Mouse (Mus musculus) kidney, adult 10 weeks (tissue): ENCODE data around the gene Klk15. TPM values are rescaled to one million over a fixed set of nuclear protein-coding genes. Genes with fewer than 3 reads are reported as not detected.

Experiments
- polyA plus RNA-seq: library from polyadenylated mRNA; stranded (reverse); fragments of 350-450 nt; fragmentation: Illumina TruSeq; extraction: RNeasy Lipid Tissue Mini Kit (QIAGEN cat#74804); gene quantifications from one replicate; pipeline ENCODE4 v1.2.3, GENCODE M21; 2014; ENCODE audit warnings: low read depth, low replicate concordance

Klk15 gene
- polyA plus RNA-seq, result not detected

DNA sequence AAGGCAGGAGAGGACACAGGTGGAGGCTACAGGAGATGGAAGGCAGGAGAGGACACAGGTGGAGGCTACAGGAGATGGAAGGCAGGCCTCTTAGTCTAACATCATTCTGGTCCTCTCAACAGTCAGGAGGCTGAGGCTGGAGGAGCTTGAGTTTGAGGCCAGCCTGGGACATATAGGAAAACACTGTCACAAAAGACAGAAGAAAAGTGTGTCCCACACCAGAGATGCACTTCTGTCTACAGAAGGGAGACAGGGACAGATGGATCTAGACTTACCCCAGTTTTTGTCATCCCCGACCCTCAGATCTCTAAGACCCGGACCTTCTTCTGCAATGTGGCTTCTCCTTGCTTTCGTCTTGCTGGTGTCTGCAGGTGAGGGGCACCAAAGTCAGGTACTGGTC, at the start of gene Klk15:
Gene Klk15, plus strand, starts transcription at position 301 of the 400 bp plus-strand sequence.

DNA sequence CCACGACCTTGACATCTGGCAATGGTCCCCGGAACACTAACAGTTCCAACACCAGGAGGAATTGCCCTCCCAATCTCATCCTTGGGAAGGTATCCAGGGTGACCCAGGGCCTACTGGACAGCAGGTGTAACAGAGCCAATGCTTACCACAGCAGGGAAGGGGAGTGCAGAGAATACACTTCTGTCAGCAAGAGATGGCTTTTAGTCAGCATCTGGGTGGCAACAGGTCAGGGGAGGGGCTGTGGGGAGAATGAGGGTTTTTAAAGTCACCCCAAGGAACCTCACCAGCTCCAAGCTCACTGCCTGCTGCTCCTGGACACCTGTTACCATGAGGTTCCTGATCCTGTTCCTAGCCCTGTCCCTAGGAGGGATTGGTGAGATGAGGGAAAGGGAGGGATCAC, 16.8 kb downstream of the Klk15 start, which contains the start of gene Klk1b8:
Gene Klk1b8, plus strand, starts transcription at position 301 of the 400 bp plus-strand sequence.

DNA sequence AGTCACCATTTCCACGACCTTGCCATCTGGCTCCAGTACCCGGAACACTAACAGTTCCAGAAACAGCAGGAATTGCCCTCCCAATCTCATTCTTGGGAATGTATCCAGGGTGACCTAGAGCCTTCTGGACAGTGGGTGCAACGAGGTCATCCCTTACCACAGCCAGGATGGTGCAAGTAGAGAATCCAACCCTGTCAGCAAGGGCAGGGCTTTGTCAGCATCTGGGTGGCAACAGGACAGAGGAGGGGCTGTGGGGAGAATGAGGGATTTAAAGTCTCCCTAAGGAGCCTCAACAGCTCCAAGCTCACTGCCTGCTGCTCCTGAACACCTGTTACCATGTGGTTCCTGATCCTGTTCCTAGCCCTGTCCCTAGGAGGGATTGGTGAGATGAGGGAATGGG, 32.9 kb downstream of the Klk15 start, which contains the start of gene Klk1b1:
Gene Klk1b1, plus strand, starts transcription at position 301 of the 400 bp plus-strand sequence.

DNA sequence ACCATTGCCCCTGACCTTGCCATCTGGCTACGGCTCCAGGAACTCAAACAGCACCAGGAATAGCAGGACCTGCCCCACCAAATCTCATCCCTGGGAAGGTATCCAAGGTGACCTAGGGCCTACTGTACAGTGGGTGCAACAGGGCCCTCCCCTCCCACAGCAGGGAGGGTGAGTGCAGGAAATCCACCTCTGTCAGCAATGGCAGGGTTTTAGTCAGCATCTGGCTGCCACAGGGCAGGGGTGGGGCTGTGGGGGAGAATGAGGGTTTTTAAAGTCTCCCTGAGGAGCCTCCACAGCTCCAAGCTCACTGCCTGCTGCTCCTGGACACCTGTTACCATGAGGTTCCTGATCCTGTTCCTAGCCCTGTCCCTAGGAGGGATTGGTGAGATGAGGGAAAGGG, 42.2 kb downstream of the Klk15 start, which contains the start of gene Klk1b9:
Gene Klk1b9, plus strand, starts transcription at position 301 of the 400 bp plus-strand sequence.

Other genes starting within 250 kb of the Klk15 start
- not detected for gene Klk14, start 243.3 kb upstream of the Klk15 start, polyA plus RNA-seq
- gene Klk13, start 221.2 kb upstream of the Klk15 start, polyA plus RNA-seq, result not detected
- gene Klk12, start 164.8 kb upstream of the Klk15 start, polyA plus RNA-seq, result not detected
- gene Klk11, start 159.1 kb upstream of the Klk15 start, polyA plus RNA-seq, result not detected
- gene Klk10, start 152.7 kb upstream of the Klk15 start, polyA plus RNA-seq, result not detected
- not detected for gene Klk9, start 141.8 kb upstream of the Klk15 start, polyA plus RNA-seq
- gene Klk8, start 136.2 kb upstream of the Klk15 start, polyA plus RNA-seq, result not detected
- not detected for gene Klk7, start 122.4 kb upstream of the Klk15 start, polyA plus RNA-seq
- not detected for gene Klk6, start 109.2 kb upstream of the Klk15 start, polyA plus RNA-seq
- gene Klk5, start 91.8 kb upstream of the Klk15 start, polyA plus RNA-seq, result not detected
- gene Klk4, start 52.6 kb upstream of the Klk15 start, polyA plus RNA-seq, result not detected
- gene Klk1b8, start 16.9 kb downstream of the Klk15 start, polyA plus RNA-seq, result 0.57 TPM
- gene Klk1b1, start 33.0 kb downstream of the Klk15 start, polyA plus RNA-seq, result not detected
- gene Klk1b9, start 42.3 kb downstream of the Klk15 start, polyA plus RNA-seq, result 0.97 TPM
- not detected for gene Klk1b11, start 62.1 kb downstream of the Klk15 start, polyA plus RNA-seq
- not detected for gene Klk1b26, start 78.4 kb downstream of the Klk15 start, polyA plus RNA-seq
- gene Klk1b27, start 118.5 kb downstream of the Klk15 start, polyA plus RNA-seq, result 0.93 TPM
- gene Klk1b21, start 168.6 kb downstream of the Klk15 start, polyA plus RNA-seq, result not detected
- gene Klk1b22, start 178.9 kb downstream of the Klk15 start, polyA plus RNA-seq, result 1.8 TPM
- not detected for gene Klk1b16, start 203.0 kb downstream of the Klk15 start, polyA plus RNA-seq